Mouse (Mus musculus): ENCODE measurements at regions not wholly inside any gene's neighbourhood (a gene's known extent, or its start where the extent isn't known, plus 50 kb on each side); places are given as distances from the start of the nearest gene placed in this dataset.
"Not testable (repeated sequence)": the region's sequence is repeated elsewhere in the genome, so short reads cannot be mapped to it uniquely, and the experiment has no call there.

DNA sequence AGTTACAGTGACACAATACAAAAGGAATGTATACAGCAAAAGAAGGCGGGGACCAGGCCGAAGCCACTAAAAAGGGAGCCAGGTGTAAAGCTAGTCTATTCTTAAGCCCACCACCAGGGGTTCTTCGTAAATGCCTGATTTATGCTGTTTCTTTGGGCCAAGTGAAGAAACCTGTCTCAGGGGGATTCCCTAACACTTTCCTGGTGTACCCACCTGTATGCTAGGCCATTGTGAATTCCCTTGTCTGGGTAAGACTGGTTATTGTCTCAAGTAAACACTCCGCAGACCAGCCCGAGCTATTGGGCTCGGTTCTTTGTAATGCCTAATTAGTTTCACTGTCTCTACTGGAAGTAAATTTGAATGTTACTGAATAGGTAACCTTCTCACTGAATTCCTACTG lies 722.3 kb upstream of the Impad1 start:
- not testable (repeated sequence) for ATAC-seq (ENCODE audit: low FRiP score, low TSS enrichment); H3K4me2 ChIP-seq (ENCODE audit: low read length); H3K9me3 ChIP-seq (ENCODE audit: control insufficient read depth, low read length); H3K9ac ChIP-seq (replicated peaks; ENCODE audit: low read length); DNase-seq; H3K27me3 ChIP-seq (ENCODE audit: control insufficient read depth, insufficient read depth, low read length); H3K27ac ChIP-seq (replicated peaks; ENCODE audit: low read depth, low read length); H3K4me3 ChIP-seq (replicated peaks; ENCODE audit: low read depth, low read length); H3K4me1 ChIP-seq (ENCODE audit: control insufficient read depth, insufficient read depth, low read length); H3K36me3 ChIP-seq (ENCODE audit: control insufficient read depth, insufficient read depth, low read length)
- 77% methylated on average over 6 of the region's 6 CpGs for WGBS

DNA sequence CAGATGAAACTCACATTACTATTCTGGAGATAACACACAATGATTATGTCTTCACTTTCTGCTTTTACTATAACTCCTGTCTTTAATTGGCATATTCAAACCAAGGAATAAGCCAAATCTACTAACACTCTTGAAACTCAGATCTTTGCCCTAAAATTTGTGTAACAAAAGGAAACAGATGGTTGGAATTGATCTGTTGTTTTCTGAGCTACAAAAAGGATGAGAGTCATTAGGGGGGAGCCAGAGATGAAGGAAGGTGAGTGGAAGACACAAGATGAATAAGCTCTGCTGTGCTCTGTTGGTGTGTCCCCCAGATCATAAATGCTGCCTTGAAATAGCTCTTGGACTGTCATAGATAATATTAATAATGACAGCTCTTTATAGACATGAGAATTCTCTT lies 718.6 kb upstream of the Impad1 start:
- H3K4me2 ChIP-seq (ENCODE audit: low read length), result no peak overlapping the region
- no peaks in the 10 kb centered on the region for H3K9me3 ChIP-seq (ENCODE audit: control insufficient read depth, low read length)
- no peaks in the 10 kb centered on the region for H3K27me3 ChIP-seq (ENCODE audit: control insufficient read depth, insufficient read depth, low read length)
- no peak for DNase-seq
- H3K36me3 ChIP-seq (ENCODE audit: control insufficient read depth, insufficient read depth, low read length), result no peaks in the 10 kb centered on the region
- H3K4me3 ChIP-seq (replicated peaks; ENCODE audit: low read depth, low read length), result no peak overlapping the region
- no peak overlapping the region for H3K27ac ChIP-seq (replicated peaks; ENCODE audit: low read depth, low read length)
- no peak for ATAC-seq (ENCODE audit: low FRiP score, low TSS enrichment)
- no peak overlapping the region for H3K9ac ChIP-seq (replicated peaks; ENCODE audit: low read length)
- no peaks in the 10 kb centered on the region for H3K4me1 ChIP-seq (ENCODE audit: control insufficient read depth, insufficient read depth, low read length)

DNA sequence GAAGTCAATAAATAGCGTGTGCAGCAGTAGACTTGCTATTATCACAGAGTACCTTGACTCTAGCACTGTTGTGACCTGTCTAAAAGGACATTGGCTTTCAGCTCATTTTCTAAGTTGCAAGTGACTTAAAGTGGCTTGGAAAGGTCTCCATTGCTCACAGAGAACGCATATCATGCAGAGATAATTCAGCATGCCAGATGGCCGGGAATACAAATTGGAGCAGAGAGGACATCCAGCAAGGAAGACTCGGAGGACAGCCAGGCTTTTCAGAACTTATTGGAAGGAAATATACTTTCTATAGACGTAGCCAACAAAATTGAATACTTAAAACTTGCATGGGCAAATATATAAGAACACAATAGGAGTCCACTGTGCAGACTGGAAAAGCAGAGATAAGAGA lies 716.2 kb upstream of the Impad1 start:
- 84% methylated on average over 5 of the region's 5 CpGs for WGBS
- no peak overlapping the region for H3K4me3 ChIP-seq (replicated peaks; ENCODE audit: low read depth, low read length)
- ATAC-seq (ENCODE audit: low FRiP score, low TSS enrichment) (no peak), DNase-seq (no peak)
- no peak overlapping the region for H3K27ac ChIP-seq (replicated peaks; ENCODE audit: low read depth, low read length)
- H3K36me3 ChIP-seq (ENCODE audit: control insufficient read depth, insufficient read depth, low read length), result no peaks in the 10 kb centered on the region
- no peaks in the 10 kb centered on the region for H3K27me3 ChIP-seq (ENCODE audit: control insufficient read depth, insufficient read depth, low read length)
- H3K9me3 ChIP-seq (ENCODE audit: control insufficient read depth, low read length), result no peaks in the 10 kb centered on the region
- no peak overlapping the region for H3K9ac ChIP-seq (replicated peaks; ENCODE audit: low read length)
- H3K4me2 ChIP-seq (ENCODE audit: low read length), result no peak overlapping the region
- H3K4me1 ChIP-seq (ENCODE audit: control insufficient read depth, insufficient read depth, low read length), result no peaks in the 10 kb centered on the region

DNA sequence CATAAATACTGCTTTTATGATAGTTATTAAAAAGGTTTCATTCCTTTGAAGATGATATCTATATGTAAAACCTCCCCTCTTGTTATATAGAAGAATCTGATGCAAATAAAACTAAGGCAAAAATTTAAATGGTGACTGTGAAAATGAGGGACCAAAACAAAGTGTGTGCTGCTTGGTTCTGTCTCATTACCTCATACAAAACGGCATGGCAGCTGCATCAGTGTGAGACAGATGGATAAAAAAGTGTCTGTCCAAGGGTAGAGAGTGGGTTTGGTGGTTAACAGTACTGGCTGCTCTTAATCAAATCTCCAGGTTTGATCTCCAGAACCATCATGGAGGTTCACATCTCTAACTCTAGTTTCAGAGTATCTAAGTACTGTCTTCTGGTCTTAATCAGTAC lies 701.9 kb upstream of the Impad1 start:
- WGBS, result 83% methylated on average over 1 of the region's 1 CpGs

DNA sequence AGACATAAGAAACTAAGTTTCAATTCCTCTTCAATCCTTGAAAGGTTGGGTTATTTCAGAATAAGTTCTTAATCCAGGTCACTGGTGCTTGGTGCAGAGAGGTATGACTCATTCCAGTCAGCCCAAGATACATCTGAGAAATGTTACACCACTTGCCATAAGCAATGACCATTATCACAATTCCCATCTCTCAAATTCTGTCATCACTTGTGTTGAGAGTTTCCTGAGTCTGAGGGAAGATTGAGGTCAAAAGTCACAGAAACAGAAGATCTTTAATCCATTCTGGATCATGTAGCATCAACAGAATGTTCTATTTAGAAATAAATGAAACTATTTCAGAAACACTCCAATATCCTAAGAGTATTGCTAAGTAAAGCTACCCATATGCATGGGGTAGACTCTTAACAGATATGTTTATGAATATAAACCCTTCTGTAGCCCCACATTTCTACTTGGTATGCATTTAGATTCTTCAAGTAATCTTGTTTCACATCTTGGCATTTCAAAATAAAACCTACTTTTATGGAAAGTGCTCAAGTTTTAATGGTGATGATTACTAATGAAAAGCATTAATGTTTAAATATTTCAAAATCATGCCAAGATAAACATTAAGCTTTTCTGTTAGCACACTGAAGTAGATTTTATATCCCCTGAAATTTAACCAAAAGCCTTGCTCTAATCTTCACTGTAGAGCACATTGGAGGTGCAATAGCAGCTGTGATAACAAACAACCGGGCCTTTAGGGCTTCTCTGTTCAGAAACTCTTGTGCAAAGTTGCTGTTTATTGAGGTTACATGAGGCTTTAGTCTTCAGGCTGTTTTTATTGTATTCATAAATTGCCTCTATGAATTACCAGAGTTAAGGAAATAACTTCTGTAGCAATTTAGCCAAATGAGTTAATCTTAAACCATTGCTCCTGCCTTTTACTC lies 701.2 kb upstream of the Impad1 start:
- DNase-seq, result no peak
- Histone ChIP-seq H3K4me3 (replicated peaks; ENCODE audit: low read depth, low read length) (no peak overlapping the region), H3K27ac (replicated peaks; ENCODE audit: low read depth, low read length) (no peak overlapping the region), H3K36me3 (ENCODE audit: control insufficient read depth, insufficient read depth, low read length) (no peaks in the 10 kb centered on the region), H3K9me3 (ENCODE audit: control insufficient read depth, low read length) (no peaks in the 10 kb centered on the region), H3K27me3 (ENCODE audit: control insufficient read depth, insufficient read depth, low read length) (no peaks in the 10 kb centered on the region), H3K9ac (replicated peaks; ENCODE audit: low read length) (no peak overlapping the region), H3K4me1 (ENCODE audit: control insufficient read depth, insufficient read depth, low read length) (no peaks in the 10 kb centered on the region), H3K4me2 (ENCODE audit: low read length) (no peak overlapping the region)
- no peak for ATAC-seq (ENCODE audit: low FRiP score, low TSS enrichment)
- WGBS, result 85% methylated on average over 1 of the region's 1 CpGs

More for the DNA sequence above, 701.9 kb upstream of the Impad1 start:
- Histone ChIP-seq H3K4me1 (ENCODE audit: control insufficient read depth, insufficient read depth, low read length) (no peaks in the 10 kb centered on the region), H3K27ac (replicated peaks; ENCODE audit: low read depth, low read length) (no peak overlapping the region), H3K9ac (replicated peaks; ENCODE audit: low read length) (no peak overlapping the region), H3K27me3 (ENCODE audit: control insufficient read depth, insufficient read depth, low read length) (no peaks in the 10 kb centered on the region), H3K9me3 (ENCODE audit: control insufficient read depth, low read length) (no peaks in the 10 kb centered on the region), H3K4me2 (ENCODE audit: low read length) (no peak overlapping the region), H3K36me3 (ENCODE audit: control insufficient read depth, insufficient read depth, low read length) (no peaks in the 10 kb centered on the region), H3K4me3 (replicated peaks; ENCODE audit: low read depth, low read length) (no peak overlapping the region)
- DNase-seq (no peak), ATAC-seq (ENCODE audit: low FRiP score, low TSS enrichment) (no peak)

DNA sequence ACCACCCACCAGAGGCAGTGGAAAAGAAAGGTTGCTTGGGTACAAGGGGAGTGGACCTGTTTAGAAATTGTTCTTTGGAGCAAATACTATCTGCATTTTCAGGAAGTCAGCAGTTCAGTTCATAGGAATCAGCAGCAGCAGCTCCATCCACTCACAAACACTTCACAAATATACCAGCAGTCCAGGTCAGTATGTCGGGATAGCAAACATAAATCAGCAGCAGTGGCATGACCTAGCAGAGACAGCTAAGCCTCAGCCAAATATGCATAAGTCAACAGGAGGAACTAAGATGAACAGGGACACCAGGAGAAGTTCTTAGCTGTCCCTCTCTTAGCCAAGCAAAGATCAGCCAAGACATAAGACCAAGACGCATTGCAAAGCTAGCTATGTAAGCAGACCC lies 693.6 kb upstream of the Impad1 start:
- no peak overlapping the region for H3K4me3 ChIP-seq (replicated peaks; ENCODE audit: low read depth, low read length)
- H3K9me3 ChIP-seq (ENCODE audit: control insufficient read depth, low read length), result no peaks in the 10 kb centered on the region
- DNase-seq, result no peak
- 81% methylated on average over 2 of the region's 2 CpGs for WGBS
- H3K27ac ChIP-seq (replicated peaks; ENCODE audit: low read depth, low read length), result no peak overlapping the region
- no peaks in the 10 kb centered on the region for H3K27me3 ChIP-seq (ENCODE audit: control insufficient read depth, insufficient read depth, low read length)
- H3K4me1 ChIP-seq (ENCODE audit: control insufficient read depth, insufficient read depth, low read length), result no peaks in the 10 kb centered on the region
- ATAC-seq (ENCODE audit: low FRiP score, low TSS enrichment), result no peak
- H3K4me2 ChIP-seq (ENCODE audit: low read length), result no peak overlapping the region
- H3K36me3 ChIP-seq (ENCODE audit: control insufficient read depth, insufficient read depth, low read length), result no peaks in the 10 kb centered on the region
- H3K9ac ChIP-seq (replicated peaks; ENCODE audit: low read length), result no peak overlapping the region

DNA sequence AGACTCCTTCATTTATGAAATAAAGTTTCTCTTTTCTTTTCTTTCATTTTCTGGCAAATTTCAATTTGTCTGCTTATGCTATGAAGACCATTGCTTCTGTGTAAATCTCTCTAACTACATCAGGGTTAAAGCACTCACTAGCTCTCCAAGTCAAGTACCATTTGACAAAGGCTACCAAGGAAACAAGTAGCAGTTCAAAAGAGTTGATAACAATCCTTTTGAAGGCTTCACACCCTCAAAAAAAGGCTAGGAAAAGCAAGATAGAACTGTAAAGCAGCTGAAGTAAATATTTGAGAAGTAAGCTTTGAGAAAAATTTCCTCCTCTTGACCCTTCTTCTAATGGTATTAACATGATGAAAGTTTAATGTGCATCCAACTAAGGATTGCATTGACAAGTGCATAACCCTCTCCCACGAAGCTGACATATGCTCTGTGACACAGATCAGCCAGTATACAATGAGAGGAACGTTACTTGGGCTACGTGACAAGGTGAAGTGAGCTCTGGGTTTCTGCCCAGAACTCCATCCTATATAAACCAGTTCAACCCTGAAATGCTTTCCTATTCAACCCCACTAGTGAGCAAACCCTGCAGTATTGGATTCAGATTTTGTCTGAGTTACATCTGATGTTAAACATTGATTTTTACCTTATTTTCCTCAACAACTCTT lies 678.9 kb upstream of the Impad1 start:
- Histone ChIP-seq H3K36me3 (ENCODE audit: control insufficient read depth, insufficient read depth, low read length) (no peaks in the 10 kb centered on the region), H3K4me1 (ENCODE audit: control insufficient read depth, insufficient read depth, low read length) (no peaks in the 10 kb centered on the region), H3K9ac (replicated peaks; ENCODE audit: low read length) (no peak overlapping the region), H3K4me2 (ENCODE audit: low read length) (no peak overlapping the region), H3K27me3 (ENCODE audit: control insufficient read depth, insufficient read depth, low read length) (no peaks in the 10 kb centered on the region), H3K4me3 (replicated peaks; ENCODE audit: low read depth, low read length) (no peak overlapping the region), H3K27ac (replicated peaks; ENCODE audit: low read depth, low read length) (no peak overlapping the region), H3K9me3 (ENCODE audit: control insufficient read depth, low read length) (no peaks in the 10 kb centered on the region)
- 58% methylated on average over 3 of the region's 3 CpGs for WGBS
- no peak for ATAC-seq (ENCODE audit: low FRiP score, low TSS enrichment)
- no peak for DNase-seq

DNA sequence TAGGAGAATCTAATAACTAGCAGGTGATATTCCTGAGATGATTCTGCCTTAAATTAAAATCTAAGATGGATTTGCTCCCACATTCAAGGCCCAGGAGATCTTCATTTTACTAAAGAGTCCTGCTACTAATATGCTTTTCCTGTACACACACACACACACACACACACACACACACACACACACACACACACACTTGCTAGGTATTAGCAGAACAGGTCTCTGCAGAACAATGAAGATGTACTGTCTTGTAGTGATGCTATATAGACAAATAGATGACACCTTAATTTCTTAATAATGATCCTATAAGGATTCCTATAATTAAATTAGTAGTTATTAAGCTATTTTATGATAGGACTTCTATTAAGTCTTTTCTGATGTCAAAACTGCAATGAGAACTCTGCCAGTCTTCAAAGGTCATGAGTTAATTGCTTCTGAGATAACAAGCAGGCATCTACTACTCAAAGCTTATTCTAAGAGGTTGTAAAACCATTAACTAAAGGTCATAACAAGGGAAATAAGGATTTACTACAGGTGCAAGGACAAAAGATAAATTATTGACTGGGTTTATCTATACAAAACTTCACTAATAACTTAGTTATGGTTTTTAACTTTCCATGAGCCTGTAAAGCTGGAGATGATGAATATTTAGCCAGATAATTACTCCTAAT lies 666.0 kb upstream of the Impad1 start:
- Histone ChIP-seq H3K4me1 (ENCODE audit: control insufficient read depth, insufficient read depth, low read length) (no peaks in the 10 kb centered on the region), H3K9me3 (ENCODE audit: control insufficient read depth, low read length) (no peaks in the 10 kb centered on the region), H3K27ac (replicated peaks; ENCODE audit: low read depth, low read length) (no peak overlapping the region), H3K4me3 (replicated peaks; ENCODE audit: low read depth, low read length) (no peak overlapping the region), H3K27me3 (ENCODE audit: control insufficient read depth, insufficient read depth, low read length) (no peaks in the 10 kb centered on the region), H3K36me3 (ENCODE audit: control insufficient read depth, insufficient read depth, low read length) (no peaks in the 10 kb centered on the region), H3K9ac (replicated peaks; ENCODE audit: low read length) (no peak overlapping the region), H3K4me2 (ENCODE audit: low read length) (no peak overlapping the region)
- DNase-seq (no peak), ATAC-seq (ENCODE audit: low FRiP score, low TSS enrichment) (no peak)
